Mouse (Mus musculus) frontal cortex, adult (tissue): ENCODE data around the gene Chrm5.

Experiments
- ATAC-seq: cut with Nextera tagmentation; 2 replicates; pipeline ENCODE4 v1.9.2; 2017; ENCODE audit warnings: mild to moderate bottlenecking, moderate library complexity, mixed read lengths; ENCODE audit not compliant: low TSS enrichment

Gene Chrm5

DNA sequence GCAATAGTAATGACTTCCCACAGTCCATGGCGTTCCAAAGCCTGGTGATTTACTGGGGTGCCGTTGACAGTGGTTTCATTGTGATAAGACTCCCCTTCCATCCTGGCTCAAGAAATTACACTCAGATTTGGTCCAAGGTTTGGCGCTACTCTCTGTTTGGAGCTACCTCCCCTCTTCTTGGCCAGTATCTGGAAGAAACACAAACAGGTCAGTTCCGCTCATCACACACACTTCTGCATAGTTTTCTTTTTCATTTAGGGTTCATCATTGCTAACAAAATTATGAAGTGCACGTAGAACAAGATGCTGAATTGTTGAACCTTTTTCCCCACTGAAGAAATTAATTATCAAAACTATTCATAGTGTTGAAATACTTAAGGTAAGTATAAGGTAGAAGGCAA lies at the start of gene Chrm5:
Chrm5 (minus strand) TSS at position 101 of the 400 bp plus-strand sequence.
- ATAC-seq: no peak

- ATAC-seq: peak; percentile 97
Observed at GRCm38 (mm10) chr2:112526933-112527332, 46.4 kb upstream of the Chrm5 start.

DNA sequence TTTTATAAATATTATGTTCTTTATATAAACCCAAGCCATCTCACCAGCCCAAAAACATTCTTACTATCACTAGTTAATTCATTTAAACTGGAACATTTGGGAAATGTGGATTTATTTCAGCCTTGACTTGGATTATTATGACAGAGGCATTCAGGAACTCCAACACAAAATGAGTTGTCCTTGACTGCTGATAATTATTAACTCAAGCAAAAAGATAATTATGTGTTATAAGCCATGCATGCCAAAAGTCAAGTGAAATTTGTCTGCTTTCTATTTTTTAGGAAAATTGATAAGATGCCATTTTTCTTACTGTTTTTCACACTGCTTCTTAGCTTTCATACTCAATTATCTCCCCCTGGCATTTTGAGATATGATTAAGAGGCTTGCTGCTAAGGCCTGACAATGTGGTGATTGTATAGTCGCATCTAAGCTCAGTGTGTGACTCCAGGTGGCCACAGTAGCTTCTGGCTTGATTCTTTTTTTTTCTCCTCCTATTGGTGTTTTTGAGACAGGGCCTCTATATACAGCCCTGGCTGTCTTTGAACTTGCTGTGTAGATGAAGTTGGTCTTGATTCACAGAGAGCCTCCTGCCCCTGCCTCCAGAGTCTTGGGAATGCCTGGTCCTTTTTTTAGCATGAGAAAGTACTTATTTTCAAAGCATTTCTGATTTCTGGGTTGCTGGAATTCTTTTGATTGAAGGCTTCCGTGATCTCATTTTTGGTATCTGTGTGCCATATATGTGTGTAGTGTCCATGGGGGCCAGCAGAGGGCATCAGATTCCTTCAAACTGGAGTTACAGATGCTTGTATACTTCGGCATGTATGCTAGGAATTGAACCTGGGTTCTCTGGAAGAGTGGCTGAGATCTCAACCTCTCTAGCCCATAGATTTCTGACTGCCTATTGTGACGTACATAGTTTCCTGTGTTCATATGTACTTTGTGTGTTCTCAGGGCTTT lies 40.2 kb upstream of the Chrm5 start:
- ATAC-seq: no peak

DNA sequence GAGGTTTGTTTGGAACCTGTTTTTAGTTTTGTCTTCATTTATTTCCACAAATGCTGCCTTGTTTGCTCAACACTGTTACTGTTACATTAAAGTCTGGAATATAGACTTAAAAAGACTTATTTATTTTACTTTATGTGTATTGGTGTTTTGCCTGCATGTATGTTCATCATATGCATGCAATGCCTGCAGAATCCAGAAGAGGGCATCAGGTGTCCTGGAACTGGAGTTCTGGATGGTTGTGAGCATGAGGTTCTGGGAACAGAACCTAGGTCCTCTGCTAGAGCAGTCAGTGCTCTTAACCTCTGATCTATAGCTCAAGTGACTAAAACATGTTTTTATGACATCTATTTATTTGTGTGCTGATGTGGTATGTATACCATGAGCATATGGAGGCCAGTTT lies 38.0 kb upstream of the Chrm5 start:
- ATAC-seq: no peak

- ATAC-seq: no peak
Observed at GRCm38 (mm10) chr2:112517218-112517617, 36.6 kb upstream of the Chrm5 start.

GRCm38 (mm10) chr2:112516728-112517127 lies 36.2 kb upstream of the Chrm5 start:
- no peak for ATAC-seq

- no peak for ATAC-seq
Observed at GRCm38 (mm10) chr2:112513036-112513435, 32.5 kb upstream of the Chrm5 start.

GRCm38 (mm10) chr2:112510140-112510539 lies 29.6 kb upstream of the Chrm5 start:
- no peak for ATAC-seq

DNA sequence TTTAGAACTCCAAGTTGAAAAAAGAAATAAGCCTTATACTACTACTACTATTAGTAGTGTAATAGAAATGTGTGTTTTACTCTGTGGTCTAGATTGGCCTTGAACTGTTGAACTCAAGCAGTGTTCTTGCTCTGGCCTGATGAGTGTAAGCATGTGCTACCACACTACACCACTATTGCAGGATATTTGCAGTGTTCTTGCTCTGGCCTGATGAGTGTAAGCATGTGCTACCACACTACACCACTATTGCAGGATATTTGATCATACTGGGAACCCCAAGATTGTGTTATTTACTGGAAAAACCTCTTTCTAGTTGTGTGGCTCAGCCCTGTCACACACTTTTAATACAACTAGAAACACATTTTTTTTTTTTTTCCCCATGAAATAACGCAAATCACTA lies 26.9 kb upstream of the Chrm5 start:
- no peak for ATAC-seq

DNA sequence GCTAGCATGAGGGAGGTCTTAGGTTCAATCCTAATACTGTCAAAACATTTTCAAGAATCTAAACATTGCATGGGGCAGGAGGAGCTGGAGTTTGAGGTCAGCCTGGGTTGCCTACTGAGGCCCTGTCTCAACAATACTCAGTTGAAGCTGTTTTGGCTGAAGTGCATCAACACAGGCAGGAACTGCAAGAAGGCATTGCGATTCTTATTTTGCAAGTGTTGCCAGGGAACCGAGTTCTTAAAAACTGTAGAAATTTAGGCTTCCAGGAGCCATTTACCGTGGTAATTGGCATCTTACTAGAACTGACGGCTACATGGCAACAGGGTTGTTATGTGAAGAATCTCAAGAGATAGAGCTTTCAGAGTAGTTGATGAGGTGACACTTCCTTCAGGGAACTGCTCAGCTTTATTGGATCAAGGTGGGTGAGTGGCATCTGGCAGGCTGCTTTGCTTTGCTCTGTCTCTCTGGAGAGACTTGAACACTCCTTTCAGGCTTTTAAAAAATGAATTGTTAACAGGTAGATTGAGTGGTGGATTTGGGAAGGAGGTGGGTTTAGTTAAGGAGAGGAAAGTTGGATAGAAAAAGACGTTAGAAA lies 26.4 kb upstream of the Chrm5 start:
- 0 out of 2 replicates have a peak, but pooled peaks have one; percentile 20 for ATAC-seq

DNA sequence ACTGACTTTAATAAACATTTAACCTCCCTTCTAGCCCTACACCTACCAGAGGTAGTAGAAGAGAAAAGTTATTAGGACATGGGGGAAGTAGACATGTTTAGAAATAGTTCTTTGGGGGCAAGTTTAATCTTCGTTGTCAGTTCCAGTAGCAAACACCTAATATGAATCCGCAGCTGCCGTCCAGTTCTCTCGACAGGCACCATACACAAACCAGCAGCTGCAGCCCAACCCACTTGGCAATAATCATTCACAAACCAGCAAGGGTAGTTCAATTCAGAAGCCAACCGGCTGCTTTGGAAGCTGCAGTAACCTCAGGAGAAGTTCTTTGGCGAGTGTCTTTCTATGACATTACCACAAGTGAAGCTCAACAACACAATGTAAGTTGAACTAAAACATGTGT lies 23.4 kb upstream of the Chrm5 start:
- ATAC-seq: no peak

- ATAC-seq: peak; percentile 100
Observed at GRCm38 (mm10) chr2:112501209-112501608, 20.6 kb upstream of the Chrm5 start.

- ATAC-seq: no peak
Observed at GRCm38 (mm10) chr2:112497851-112498250, 17.3 kb upstream of the Chrm5 start.

GRCm38 (mm10) chr2:112493539-112494260 lies 13.1 kb upstream of the Chrm5 start:
- ATAC-seq: no peak; the same call in 1 of the 2 replicates

GRCm38 (mm10) chr2:112492856-112493538 lies 12.4 kb upstream of the Chrm5 start, which contains the start of gene Aven:
Gene Aven (plus strand): TSS chr2:112492964.
- ATAC-seq: peak; percentile 94

DNA sequence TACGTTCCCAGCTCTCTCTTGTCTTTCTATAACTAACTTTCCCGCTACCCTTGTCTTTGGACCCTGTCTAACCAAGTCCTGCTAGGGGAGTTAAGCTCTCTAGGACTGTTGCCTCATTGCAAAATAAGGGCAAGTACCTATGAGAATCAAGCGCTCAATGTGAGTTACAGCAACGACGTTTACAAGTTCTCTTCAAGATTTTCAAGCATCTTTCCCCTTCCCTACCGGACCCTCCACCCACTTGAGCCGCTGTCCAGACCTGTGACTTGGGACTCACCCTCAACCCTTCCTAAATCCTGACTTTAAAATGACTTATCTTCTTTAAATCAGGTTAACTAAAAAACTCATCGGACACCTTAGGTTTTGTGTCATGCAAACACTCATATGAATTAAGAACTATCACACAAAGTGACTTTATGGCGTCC lies 11.9 kb upstream of the Chrm5 start:
- peak; percentile 18; the same call in 1 of the 2 replicates for ATAC-seq

DNA sequence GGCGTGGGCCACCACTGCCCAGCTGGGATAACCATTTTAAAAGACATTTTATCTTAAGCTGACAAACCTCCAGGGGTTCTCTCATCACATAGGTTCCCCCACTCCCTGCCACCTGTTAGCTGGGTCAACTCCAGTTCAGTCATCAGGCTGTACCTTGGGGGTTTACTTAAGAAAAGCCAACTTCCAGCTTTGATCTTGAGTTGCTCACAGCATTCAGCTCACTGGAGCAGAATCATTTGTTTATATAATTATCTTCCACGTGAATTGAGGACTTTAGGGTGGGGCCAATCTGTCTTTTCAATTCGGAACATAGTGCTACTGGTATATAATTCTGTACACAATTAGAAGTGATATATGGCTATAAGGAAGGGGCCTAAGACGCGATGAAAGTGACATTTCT lies 11.1 kb upstream of the Chrm5 start:
- no peak for ATAC-seq

DNA sequence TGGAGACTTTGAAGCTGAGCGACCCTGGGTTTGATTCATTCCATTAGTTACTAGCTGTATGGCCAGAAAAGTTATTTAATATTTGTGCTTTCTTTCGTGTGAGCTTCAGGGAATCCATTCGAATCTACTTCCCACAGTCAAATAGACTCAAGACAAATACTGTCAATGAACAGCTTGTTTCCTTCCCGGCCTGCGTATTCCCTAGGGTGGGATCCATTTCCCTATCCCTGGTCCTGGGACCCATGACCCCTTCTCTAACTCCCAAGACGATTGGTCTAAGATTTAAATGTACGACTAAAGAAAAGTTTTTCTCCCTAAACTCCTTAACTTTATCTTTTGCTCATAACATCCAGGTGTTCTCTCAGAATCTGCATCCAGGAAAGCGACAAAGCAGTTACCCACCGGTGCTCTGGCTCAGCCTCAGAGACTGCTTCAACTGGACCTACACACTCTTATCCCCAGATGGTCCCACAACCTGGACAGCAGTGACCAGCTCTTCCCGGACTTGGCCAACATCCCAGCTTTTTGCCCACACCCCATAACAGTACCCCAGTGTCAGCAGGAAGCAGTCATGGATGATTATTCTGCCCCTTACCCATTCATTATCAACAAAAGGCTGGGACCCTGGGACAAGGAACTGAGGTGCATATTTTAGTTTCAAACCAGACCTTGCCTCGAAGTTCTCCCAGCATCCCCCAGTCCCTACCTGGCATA lies 10.1 kb upstream of the Chrm5 start:
- ATAC-seq: no peak

DNA sequence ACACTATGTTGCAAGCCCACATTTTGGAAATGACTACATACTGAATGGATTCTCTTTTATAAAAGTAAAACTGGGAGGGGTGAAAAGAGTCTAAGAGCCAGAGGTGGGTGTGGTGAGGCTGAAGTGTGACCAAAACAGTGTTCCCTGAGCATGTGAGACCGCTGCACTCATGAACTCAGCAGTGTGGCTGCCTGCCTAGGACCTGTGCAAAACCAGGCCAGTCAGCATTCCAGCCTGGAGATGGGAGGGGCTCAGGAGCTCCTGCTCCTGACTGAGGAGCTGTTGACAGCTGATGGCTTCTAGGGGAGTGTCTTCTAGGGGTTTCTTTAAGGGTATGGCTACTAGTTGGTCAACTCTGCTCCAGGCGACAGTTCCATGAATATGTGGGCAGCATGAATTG lies 4.3 kb upstream of the Chrm5 start:
- ATAC-seq: no peak

DNA sequence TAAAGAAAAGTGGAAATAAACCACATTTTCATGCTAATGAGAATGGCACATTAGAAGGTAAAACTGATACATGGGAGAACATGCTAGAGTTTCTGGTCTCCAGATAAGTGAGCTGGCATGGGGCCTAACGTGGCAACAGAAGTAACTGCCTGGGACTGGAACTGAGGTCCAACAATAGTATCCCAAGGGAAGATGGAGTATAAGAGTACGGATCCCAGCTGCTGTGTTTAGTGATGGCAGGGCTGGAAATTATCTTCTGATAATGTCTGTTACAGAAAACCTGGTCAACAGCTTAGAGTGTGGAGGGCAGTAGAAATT lies 2.7 kb upstream of the Chrm5 start:
- peak; percentile 25; the same call in 1 of the 2 replicates for ATAC-seq
